8 mouse cellular contexts compared by ENCODE assay signal in the genomic region with DNA sequence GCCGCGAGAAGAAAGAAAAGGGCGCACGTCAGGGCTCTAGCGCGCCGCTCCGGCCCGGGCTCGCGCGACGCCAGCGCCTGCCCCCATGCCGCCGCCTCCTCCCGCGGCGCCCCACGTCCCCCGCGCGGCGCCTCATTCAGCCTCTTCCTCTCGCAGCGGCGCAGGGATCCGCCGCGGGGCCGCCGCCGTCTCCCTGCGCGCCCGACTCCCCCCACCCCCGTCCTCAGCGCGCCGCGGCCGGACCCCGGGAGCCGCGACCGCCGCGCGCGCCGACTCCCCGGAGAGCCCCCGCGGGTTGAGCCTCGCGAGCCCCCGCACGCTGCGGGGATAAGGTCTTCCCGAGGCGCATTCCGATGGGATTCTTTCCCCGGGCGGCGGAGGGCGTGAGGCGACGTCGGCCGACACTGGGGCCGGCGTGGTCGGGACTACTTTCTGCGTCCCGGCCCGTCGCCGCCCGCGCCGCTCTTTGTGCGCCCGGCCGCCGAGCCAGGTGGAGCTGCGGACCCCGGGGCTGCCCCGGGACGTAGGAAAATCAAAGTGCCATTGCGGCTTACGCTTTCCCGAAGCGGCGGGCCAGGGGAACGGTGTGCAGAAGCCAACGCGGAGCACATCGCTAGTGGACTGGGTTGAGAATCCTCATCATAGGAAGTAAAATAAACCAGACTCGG. TPM values are rescaled to one million over a fixed set of nuclear protein-coding genes. Genes with fewer than 3 reads are reported as not detected.
DNase-seq lines count a peak whose midpoint lies in the region; ATAC-seq and TF ChIP-seq lines count a peak whose summit lies in the region.

A gene (minus strand): TSS at position 148 of the 668 bp plus-strand sequence.

- peak; percentile 83 for TF ChIP-seq POLR2A in CH12.LX (IDR thresholded peaks at IDR 0.05; ENCODE audit: low read depth, low read length)

- TF ChIP-seq EP300 in CH12.LX (IDR thresholded peaks at IDR 0.05; ENCODE audit: low read length) = no peak
- no peak for TF ChIP-seq EP300 in heart, postnatal 0 days (IDR thresholded peaks at IDR 0.05; ENCODE audit: low read depth)

- in situ Hi-C loops in CH12.LX (cut with MboI; ENCODE audit: low pct_ligation_motif_present, low pct_unique_long_range_greater_than_20kb, low sequenced_read_pairs) = no loop called here

- peaks cover 0 to 4% of the 10 kb centered on the region in 2 experiments for H3K36me3 ChIP-seq in CH12.LX (replicated peaks in 1 of 2; ENCODE audit: control insufficient read depth in 1 of 2, insufficient read depth in 1 of 2, low read length in 1 of 2)
- no peaks in the 10 kb centered on the region for H3K36me3 ChIP-seq in forebrain, embryonic 13.5 days (ENCODE audit: poor library complexity, severe bottlenecking)
- no peaks in the 10 kb centered on the region for H3K36me3 ChIP-seq in heart, postnatal 0 days (replicated peaks; ENCODE audit: control insufficient read depth, insufficient read depth, low read length)
- no peaks in the 10 kb centered on the region for H3K36me3 ChIP-seq in liver, embryonic 15.5 days (replicated peaks)
- no peaks in the 10 kb centered on the region for H3K36me3 ChIP-seq in neural tube, embryonic 11.5 days (ENCODE audit: control insufficient read depth, insufficient read depth, low read length)
- H3K36me3 ChIP-seq in stomach, embryonic 16.5 days (ENCODE audit: control insufficient read depth, insufficient read depth, low read length) = no peaks in the 10 kb centered on the region

- TF ChIP-seq RAD21 in CH12.LX (IDR thresholded peaks at IDR 0.05; ENCODE audit: low read depth, low read length) = no peak

- H3K27me3 ChIP-seq in CH12.LX (replicated peaks) = peaks cover 10% of the 10 kb centered on the region
- H3K27me3 ChIP-seq in forebrain, embryonic 13.5 days = no peaks in the 10 kb centered on the region
- no peaks in the 10 kb centered on the region for H3K27me3 ChIP-seq in heart, postnatal 0 days (ENCODE audit: control insufficient read depth, insufficient read depth, low read length)
- H3K27me3 ChIP-seq in liver, embryonic 15.5 days = no peaks in the 10 kb centered on the region
- H3K27me3 ChIP-seq in neural tube, embryonic 11.5 days (ENCODE audit: control insufficient read depth, insufficient read depth, low read length) = no peaks in the 10 kb centered on the region
- H3K27me3 ChIP-seq in stomach, embryonic 16.5 days (ENCODE audit: control insufficient read depth, insufficient read depth, low read length) = no peaks in the 10 kb centered on the region

- ATAC-seq in forebrain, embryonic 13.5 days = peak; percentile 95
- peak; percentile 94 for ATAC-seq in heart, postnatal 0 days (ENCODE audit: insufficient read depth, low read depth)
- peak; percentile 87 for ATAC-seq in liver, embryonic 15.5 days (ENCODE audit: insufficient read depth)
- peak; percentile 90 for ATAC-seq in neural tube, embryonic 11.5 days (ENCODE audit: insufficient read depth, low FRiP score, low TSS enrichment)
- peak; percentile 93 for ATAC-seq in stomach, embryonic 16.5 days (ENCODE audit: insufficient read depth, low FRiP score)

- WGBS in forebrain, embryonic 13.5 days = under 1% methylated on average over 94 of the region's 99 CpGs
- WGBS in heart, postnatal 0 days = under 1% methylated on average over 57 of the region's 99 CpGs
- under 1% methylated on average over 91 of the region's 99 CpGs for WGBS in liver, embryonic 15.5 days (ENCODE audit: insufficient replicate concordance)
- whole genome bisulfite sequencing in neural tube, embryonic 11.5 days = under 1% methylated on average over 45 of the region's 99 CpGs
- under 1% methylated on average over 91 of the region's 99 CpGs for WGBS in stomach, embryonic 16.5 days

- peaks cover 2 to 28% of the 10 kb centered on the region in 2 experiments; a peak in 2 of 4 replicates for H3K4me1 ChIP-seq in CH12.LX (ENCODE audit: control insufficient read depth in 1 of 2, insufficient read depth in 2 of 2)
- H3K4me1 ChIP-seq in forebrain, embryonic 13.5 days = peaks cover 23% of the 10 kb centered on the region
- H3K4me1 ChIP-seq in heart, postnatal 0 days (ENCODE audit: control insufficient read depth, insufficient read depth) = peaks cover 10% of the 10 kb centered on the region; the same call in 1 of the 2 replicates
- peaks cover 33% of the 10 kb centered on the region for H3K4me1 ChIP-seq in liver, embryonic 15.5 days (replicated peaks)
- peaks cover 14% of the 10 kb centered on the region; the same call in 1 of the 2 replicates for H3K4me1 ChIP-seq in neural tube, embryonic 11.5 days (ENCODE audit: control insufficient read depth, insufficient read depth, low read length)
- peaks cover 7% of the 10 kb centered on the region; the same call in 1 of the 2 replicates for H3K4me1 ChIP-seq in stomach, embryonic 16.5 days (ENCODE audit: control insufficient read depth, insufficient read depth, low read length)

- dilution Hi-C loops in CH12.LX (cut with MboI; ENCODE audit: extremely low pct_ligation_motif_present, extremely low pct_unique_long_range_greater_than_20kb, low sequenced_read_pairs) = no loop called here

- no peak for TF ChIP-seq CTCF in CH12.LX (conservative IDR thresholded peaks at IDR 0.05 in 1 of 2, IDR thresholded peaks at IDR 0.05 in 1 of 2; ENCODE audit: low read depth in 2 of 2, low read length in 2 of 2)
- no peak for TF ChIP-seq CTCF in heart, postnatal 0 days (IDR thresholded peaks at IDR 0.05; ENCODE audit: low read depth)

- peaks cover 27% of the 10 kb centered on the region for H3K79me2 ChIP-seq in CH12.LX (replicated peaks; ENCODE audit: control insufficient read depth, extremely low read depth, insufficient read depth, poor library complexity, severe bottlenecking)

- peak within 1 kb of the TSS; percentile 84 for H3K9ac ChIP-seq in CH12.LX (ENCODE audit: insufficient read depth, low read depth)
- peak within 1 kb of the TSS; percentile 98 for H3K9ac ChIP-seq in forebrain, embryonic 13.5 days
- peak within 1 kb of the TSS; percentile 98 for H3K9ac ChIP-seq in heart, postnatal 0 days (replicated peaks; ENCODE audit: low read depth, low read length)
- H3K9ac ChIP-seq in liver, embryonic 15.5 days = peak within 1 kb of the TSS; percentile 80
- H3K9ac ChIP-seq in neural tube, embryonic 11.5 days (ENCODE audit: low read length) = peak within 1 kb of the TSS; percentile 98
- peak within 1 kb of the TSS; percentile 98 for H3K9ac ChIP-seq in stomach, embryonic 16.5 days (ENCODE audit: low read length)

- DNase-seq in CH12.LX (ENCODE audit: extremely low read depth) = peak; percentile 79
- peak; percentile 62 for DNase-seq in c-Kit-positive CD71-negative TER-119-negative erythroid progenitor cells, embryonic 14.5 days (ENCODE audit: low read depth)
- peak; percentile 81 for DNase-seq in heart, postnatal 0 days (ENCODE audit: low spot score)
- peak; percentile 89 to 94 for DNase-seq in kidney, postnatal 4 days
- DNase-seq in neural tube, embryonic 11.5 days (ENCODE audit: low spot score) = peak; percentile 92

- no peaks in the 10 kb centered on the region for H3K9me3 ChIP-seq in CH12.LX (replicated peaks; ENCODE audit: low read length)
- H3K9me3 ChIP-seq in forebrain, embryonic 13.5 days (replicated peaks) = no peaks in the 10 kb centered on the region
- H3K9me3 ChIP-seq in heart, postnatal 0 days (replicated peaks; ENCODE audit: control insufficient read depth, low read length) = no peaks in the 10 kb centered on the region
- H3K9me3 ChIP-seq in liver, embryonic 15.5 days (replicated peaks) = no peaks in the 10 kb centered on the region
- H3K9me3 ChIP-seq in neural tube, embryonic 11.5 days (ENCODE audit: control insufficient read depth, low read length) = no peaks in the 10 kb centered on the region
- peaks cover 5% of the 10 kb centered on the region; the same call in 1 of the 2 replicates for H3K9me3 ChIP-seq in stomach, embryonic 16.5 days (replicated peaks; ENCODE audit: control insufficient read depth, low read length)

- no peak within 1 kb of the TSS for H3K27ac ChIP-seq in CH12.LX (ENCODE audit: insufficient read depth, low read depth)
- H3K27ac ChIP-seq in forebrain, embryonic 13.5 days = peak within 1 kb of the TSS; percentile 100
- peak within 1 kb of the TSS; percentile 99 for H3K27ac ChIP-seq in heart, postnatal 0 days (ENCODE audit: low read depth)
- peak within 1 kb of the TSS; percentile 86 for H3K27ac ChIP-seq in liver, embryonic 15.5 days (replicated peaks)
- H3K27ac ChIP-seq in neural tube, embryonic 11.5 days (ENCODE audit: low read depth, low read length) = peak within 1 kb of the TSS; percentile 99
- H3K27ac ChIP-seq in stomach, embryonic 16.5 days (ENCODE audit: low read length) = peak within 1 kb of the TSS; percentile 98

- H3K4me3 ChIP-seq in CH12.LX (replicated peaks in 1 of 3; ENCODE audit: low read depth in 2 of 3, low read length in 2 of 3, poor library complexity in 1 of 3) = peak within 1 kb of the TSS; percentile 72 to 79 (median 76)
- H3K4me3 ChIP-seq in forebrain, embryonic 13.5 days = peak within 1 kb of the TSS; percentile 96
- H3K4me3 ChIP-seq in heart, postnatal 0 days (ENCODE audit: low read depth, low read length) = peak within 1 kb of the TSS; percentile 94
- H3K4me3 ChIP-seq in liver, embryonic 15.5 days (replicated peaks) = peak within 1 kb of the TSS; percentile 89
- peak within 1 kb of the TSS; percentile 95 for H3K4me3 ChIP-seq in neural tube, embryonic 11.5 days (ENCODE audit: low read depth, low read length)
- H3K4me3 ChIP-seq in stomach, embryonic 16.5 days (replicated peaks; ENCODE audit: low read length) = peak within 1 kb of the TSS; percentile 88

- peak within 1 kb of the TSS; percentile 100 for H3K4me2 ChIP-seq in CH12.LX (ENCODE audit: insufficient read depth, low read depth, poor library complexity, severe bottlenecking)
- peak within 1 kb of the TSS; percentile 88 for H3K4me2 ChIP-seq in forebrain, embryonic 13.5 days
- H3K4me2 ChIP-seq in heart, postnatal 0 days (ENCODE audit: low read depth, low read length) = peak within 1 kb of the TSS; percentile 79
- H3K4me2 ChIP-seq in liver, embryonic 15.5 days = peak within 1 kb of the TSS; percentile 90
- H3K4me2 ChIP-seq in neural tube, embryonic 11.5 days (ENCODE audit: low read depth) = peak within 1 kb of the TSS; percentile 52
- H3K4me2 ChIP-seq in stomach, embryonic 16.5 days (ENCODE audit: low read depth, low read length) = peak within 1 kb of the TSS; percentile 93

TF ChIP-seq in CH12.LX, 34 proteins besides CTCF, POLR2A, EP300 and RAD21 (continues in another document):
- TF ChIP-seq CHD2 (IDR thresholded peaks at IDR 0.05; ENCODE audit: low read length) = peak; percentile 10; the same call in 1 of the 2 replicates

RNA-seq across cellular contexts. Expression of the gene that starts here (rescaled TPM):
- total RNA-seq in CH12.LX (2012; rRNA removed) = 12.4 and 13.2 TPM in 2 replicates
- 13.3 and 13.7 TPM in 2 replicates for total RNA-seq in CH12.LX (2014; rRNA removed)
- polyA plus RNA-seq in CH12.LX (2012; ENCODE audit: insufficient read length, low read depth) = 13.4 and 15.6 TPM in 2 replicates
- 22.5 and 26.6 TPM in 2 replicates for polyA plus RNA-seq in forebrain, embryonic 13.5 days (2015; fragmentation: Nextera tagmentation; extraction: Ambion mirVana)
- 26.6 and 27.1 TPM in 2 replicates for total RNA-seq in heart, postnatal 0 days (2014; rRNA removed; ENCODE audit: low replicate concordance)
- 15.8 and 15.9 TPM in 2 replicates for polyA plus RNA-seq in heart, postnatal 0 days (2015; fragmentation: Nextera tagmentation; extraction: Ambion mirVana)
- polyA plus RNA-seq in liver, embryonic 15.5 days (2015; fragmentation: Nextera tagmentation; extraction: Ambion mirVana) = 7.2 and 8.0 TPM in 2 replicates
- 27.3 and 29.2 TPM in 2 replicates for polyA plus RNA-seq in neural tube, embryonic 11.5 days (2014; fragmentation: Nextera tagmentation; extraction: Ambion mirVana)
- polyA plus RNA-seq in stomach, embryonic 16.5 days (2015; fragmentation: Nextera tagmentation; extraction: Ambion mirVana) = 16.8 and 17.4 TPM in 2 replicates
